Mouse (Mus musculus) liver, embryonic 11.5 days (tissue): ENCODE measurements at regions not wholly inside any gene's neighbourhood (a gene's known extent, or its start where the extent isn't known, plus 50 kb on each side); places are given as distances from the start of the nearest gene placed in this dataset.
A peak's percentile ranks its signal among the peaks of the same experiment; 100 is the strongest.

Experiments
- ATAC-seq: fragments of 200-750 bp; cut with Nextera tagmentation; replicated peaks from 2 replicates; pipeline ENCODE4 v1.8.0; 2017; ENCODE audit warnings: moderate number of reproducible peaks, mild to moderate bottlenecking, moderate TSS enrichment, moderate library complexity; ENCODE audit not compliant: low FRiP score
- DNase-seq: peaks from one replicate; pipeline ENCODE4 v3.0.0-alpha.2; 2017; ENCODE audit warnings: low spot score
- H3K27ac ChIP-seq: fragments of 300-500 bp; sonication (generic); 2 replicates; pipeline ENCODE4 v1.5.1; 2014; ENCODE audit warnings: mild to moderate bottlenecking, low read depth, low read length, control low read depth
- H3K27me3 ChIP-seq: fragments of 300-500 bp; sonication (generic); replicated peaks from 2 replicates; pipeline ENCODE4 v1.6.1; 2014; ENCODE audit warnings: low read length, mixed read lengths; ENCODE audit not compliant: control insufficient read depth, insufficient read depth
- H3K36me3 ChIP-seq: fragments of 300-500 bp; sonication (generic); 2 replicates; pipeline ENCODE4 v1.6.1; 2014; ENCODE audit warnings: mild to moderate bottlenecking, low read length, moderate library complexity, mixed read lengths; ENCODE audit not compliant: control insufficient read depth, insufficient read depth
- H3K4me1 ChIP-seq: fragments of 300-500 bp; sonication (generic); replicated peaks from 2 replicates; pipeline ENCODE4 v1.6.1; 2014; ENCODE audit warnings: low read length, mixed read lengths; ENCODE audit not compliant: control insufficient read depth, insufficient read depth
- H3K4me2 ChIP-seq: fragments of 300-500 bp; sonication (generic); 2 replicates; pipeline ENCODE4 v1.6.1; 2014; ENCODE audit warnings: mild to moderate bottlenecking, control low read depth, moderate library complexity
- H3K4me3 ChIP-seq: fragments of 300-500 bp; sonication (generic); 2 replicates; pipeline ENCODE4 v1.5.1; 2014; ENCODE audit warnings: low read depth, low read length, control low read depth
- H3K9ac ChIP-seq: fragments of 300-500 bp; sonication (generic); 2 replicates; pipeline ENCODE4 v1.6.1; 2014; ENCODE audit warnings: low read depth, low read length, control low read depth
- H3K9me3 ChIP-seq: fragments of 300-500 bp; sonication (generic); 2 replicates; pipeline ENCODE4 v1.6.1; 2016; ENCODE audit warnings: low read length, inconsistent platforms, mixed read lengths; ENCODE audit not compliant: control insufficient read depth
- WGBS: fragments of 180-500 bp; shearing (Covaris S2); extraction: QIAGEN DNeasy Blood & Tissue Kit; methylation state at CpG from one replicate; pipeline ENCODE4 v1.1.7; 2014; 5-methylcytosine and 5-hydroxymethylcytosine counted together

GRCm38 (mm10) chr17:7467638-7468037 lies 82.4 kb upstream of the Unc93a2 start:
- H3K9me3 ChIP-seq, result no peaks in the 10 kb centered on the region
- H3K4me2 ChIP-seq, result no peak overlapping the region
- no peak overlapping the region for H3K27ac ChIP-seq
- ATAC-seq, result no peak
- DNase-seq, result no peak
- no peaks in the 10 kb centered on the region for H3K4me1 ChIP-seq
- H3K9ac ChIP-seq, result no peak overlapping the region
- no peaks in the 10 kb centered on the region for H3K27me3 ChIP-seq
- no peak overlapping the region for H3K4me3 ChIP-seq
- WGBS, result 41% methylated on average over 3 of the region's 3 CpGs
- no peaks in the 10 kb centered on the region for H3K36me3 ChIP-seq

GRCm38 (mm10) chr17:7464901-7465300 lies 79.6 kb upstream of the Unc93a2 start:
- Histone ChIP-seq H3K4me2 (no peak overlapping the region), H3K4me1 (no peaks in the 10 kb centered on the region), H3K27ac (no peak overlapping the region), H3K9me3 (no peaks in the 10 kb centered on the region), H3K4me3 (no peak overlapping the region), H3K27me3 (no peaks in the 10 kb centered on the region), H3K9ac (no peak overlapping the region), H3K36me3 (no peaks in the 10 kb centered on the region)
- 61% methylated on average over 3 of the region's 3 CpGs for WGBS
- ATAC-seq, result no peak
- DNase-seq, result no peak

- no peaks in the 10 kb centered on the region for H3K36me3 ChIP-seq
- no peak for ATAC-seq
- H3K4me3 ChIP-seq, result no peak overlapping the region
- no peak overlapping the region for H3K9ac ChIP-seq
- WGBS, result 65% methylated on average over 6 of the region's 6 CpGs
- H3K9me3 ChIP-seq, result no peaks in the 10 kb centered on the region
- no peak overlapping the region for H3K27ac ChIP-seq
- DNase-seq, result no peak
- no peaks in the 10 kb centered on the region for H3K4me1 ChIP-seq
- no peaks in the 10 kb centered on the region for H3K27me3 ChIP-seq
- no peak overlapping the region for H3K4me2 ChIP-seq
Measured at GRCm38 (mm10) chr17:7461164-7461563, 75.9 kb upstream of the Unc93a2 start.

- ATAC-seq (no peak), DNase-seq (no peak)
- 91% methylated on average over 11 of the region's 11 CpGs for WGBS
- Histone ChIP-seq H3K4me2 (no peak overlapping the region), H3K36me3 (no peaks in the 10 kb centered on the region), H3K9ac (no peak overlapping the region), H3K27me3 (no peaks in the 10 kb centered on the region), H3K4me1 (no peaks in the 10 kb centered on the region), H3K9me3 (no peaks in the 10 kb centered on the region), H3K27ac (no peak overlapping the region), H3K4me3 (no peak overlapping the region)
Measured at GRCm38 (mm10) chr17:7456939-7457338, 71.7 kb upstream of the Unc93a2 start.

GRCm38 (mm10) chr17:7443822-7444221 lies 58.6 kb upstream of the Unc93a2 start:
- 76% methylated on average over 1 of the region's 1 CpGs for WGBS

GRCm38 (mm10) chr17:7435075-7435474 lies 49.8 kb upstream of the Unc93a2 start:
- H3K4me1 ChIP-seq, result no peaks in the 10 kb centered on the region
- no peak overlapping the region for H3K4me3 ChIP-seq
- H3K9me3 ChIP-seq, result no peaks in the 10 kb centered on the region
- H3K36me3 ChIP-seq, result no peaks in the 10 kb centered on the region
- no peak for DNase-seq
- no peak overlapping the region for H3K9ac ChIP-seq
- no peak overlapping the region for H3K27ac ChIP-seq
- no peak for ATAC-seq
- no peaks in the 10 kb centered on the region for H3K27me3 ChIP-seq
- WGBS, result 72% methylated on average over 3 of the region's 3 CpGs
- no peak overlapping the region for H3K4me2 ChIP-seq

More at GRCm38 (mm10) chr17:7443822-7444221, 58.6 kb upstream of the Unc93a2 start:
- Histone ChIP-seq H3K9ac (no peak overlapping the region), H3K4me1 (no peaks in the 10 kb centered on the region), H3K9me3 (no peaks in the 10 kb centered on the region), H3K4me2 (no peak overlapping the region), H3K4me3 (no peak overlapping the region), H3K27ac (no peak overlapping the region), H3K36me3 (no peaks in the 10 kb centered on the region), H3K27me3 (no peaks in the 10 kb centered on the region)
- ATAC-seq (no peak), DNase-seq (peak; percentile 36)
